Mouse (Mus musculus) ovary, postnatal 14 days (tissue): ENCODE results near the gene Alkbh4.

Experiments
- DNase-seq: peaks from one replicate; pipeline ENCODE4 v3.0.0; 2022; ENCODE audit warnings: low spot score

Gene Alkbh4

DNA sequence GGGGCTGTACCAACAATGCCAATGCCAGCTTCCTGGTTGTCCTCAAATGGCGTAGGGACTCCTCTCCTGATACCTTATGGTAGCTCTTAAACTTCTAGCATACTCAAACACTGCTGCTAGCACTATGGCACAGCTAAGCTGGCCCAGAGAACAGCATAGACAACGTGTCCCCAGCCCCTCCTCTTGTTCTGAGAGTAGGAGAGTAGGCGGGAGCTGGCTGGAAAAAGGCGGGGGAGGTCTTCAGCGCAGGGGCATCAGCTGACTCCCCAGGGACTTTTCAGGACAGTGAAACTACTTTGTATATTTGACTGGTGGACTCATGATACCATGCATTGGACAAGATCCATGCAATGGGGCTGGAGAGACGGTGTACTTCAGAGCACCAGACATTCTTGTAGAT is 46.1 kb downstream of the Alkbh4 start:
- DNase-seq: no peak

DNA sequence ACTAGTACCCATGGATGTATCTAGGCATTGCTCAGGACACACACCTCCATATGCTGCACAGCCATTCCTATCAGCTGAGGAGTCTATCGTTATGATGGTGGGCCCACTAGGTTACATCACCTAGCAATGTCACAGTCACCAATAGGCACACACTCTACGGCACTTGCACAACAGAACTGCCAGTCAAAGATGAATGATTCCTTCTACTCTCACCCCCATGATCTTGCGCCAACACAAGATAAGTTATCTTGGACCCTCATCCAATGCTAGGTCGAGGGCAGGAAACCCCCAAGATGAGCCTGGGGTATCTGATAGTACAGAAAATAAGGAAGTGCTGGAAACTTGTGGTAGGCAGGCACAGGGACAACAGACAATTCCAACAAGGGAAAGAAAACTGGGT is 46.9 kb downstream of the Alkbh4 start:
- no peak for DNase-seq

DNA sequence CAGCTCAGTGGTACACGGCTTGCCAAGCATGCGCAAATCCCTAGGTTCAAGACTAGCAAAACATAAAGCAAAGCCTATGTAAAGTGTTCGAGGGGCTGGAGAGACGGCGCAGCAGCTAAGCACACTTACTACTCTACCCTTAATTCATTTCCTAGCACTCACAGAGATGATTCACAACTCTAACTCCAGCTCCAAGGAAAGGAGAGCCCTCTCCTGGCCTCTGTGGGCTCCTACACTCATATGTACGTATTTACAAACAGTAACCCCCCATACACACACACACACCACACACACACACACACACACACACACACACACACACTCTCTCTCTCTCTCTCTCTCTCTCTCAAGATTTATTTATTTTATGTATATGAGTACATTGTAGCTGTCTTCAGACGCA is 47.8 kb downstream of the Alkbh4 start:
- no peak for DNase-seq

DNA sequence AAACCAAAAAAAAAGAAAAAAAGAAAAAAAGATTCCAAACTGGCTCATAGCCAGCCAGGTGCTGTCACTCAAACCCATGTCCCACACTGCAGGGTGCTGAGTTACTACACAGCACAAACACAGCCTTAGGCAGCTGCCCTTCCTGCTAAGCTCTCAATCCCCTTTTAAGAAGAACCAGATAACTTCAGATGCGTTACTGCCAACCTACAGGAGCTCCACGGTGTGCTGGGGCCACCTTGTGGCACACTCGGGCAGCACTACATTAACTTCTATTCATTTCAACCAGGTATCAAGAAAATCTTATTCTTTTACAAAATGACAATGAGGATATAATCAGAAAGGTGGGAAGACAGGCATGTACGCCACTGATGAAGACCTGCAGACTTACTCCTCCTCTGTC is 50.8 kb downstream of the Alkbh4 start:
- peak; percentile 18 for DNase-seq
